Mouse (Mus musculus): ENCODE data around the gene Slc6a21. TPM values are rescaled to one million over a fixed set of nuclear protein-coding genes. Genes with fewer than 3 reads are reported as not detected.

Gene Slc6a21
- polyA plus RNA-seq, 1 experiment from 2014 or later: 0.08 TPM

- no peak for DNase-seq (ENCODE audit: low spot score)
Observed at GRCm38 (mm10) chr7:45313495-45313894, 36.2 kb downstream of the Slc6a21 start.

GRCm38 (mm10) chr7:45315182-45315701 lies 37.9 kb downstream of the Slc6a21 start:
- DNase-seq (ENCODE audit: low spot score): no peak

GRCm38 (mm10) chr7:45316536-45316935 lies 39.2 kb downstream of the Slc6a21 start:
- no peak for DNase-seq (ENCODE audit: low spot score)

GRCm38 (mm10) chr7:45322245-45322644 lies 44.9 kb downstream of the Slc6a21 start:
- DNase-seq (ENCODE audit: low spot score): no peak

GRCm38 (mm10) chr7:45323069-45323468 lies 45.8 kb downstream of the Slc6a21 start:
- no peak for DNase-seq (ENCODE audit: low spot score)

- DNase-seq (ENCODE audit: low spot score): no peak
Observed at GRCm38 (mm10) chr7:45325800-45326199, 48.5 kb downstream of the Slc6a21 start.

GRCm38 (mm10) chr7:45328841-45329475 lies 51.6 kb downstream of the Slc6a21 start:
- no peak for DNase-seq (ENCODE audit: low spot score)

GRCm38 (mm10) chr7:45331502-45331901 lies 54.2 kb downstream of the Slc6a21 start:
- DNase-seq (ENCODE audit: low spot score): no peak

- DNase-seq (ENCODE audit: low spot score): peak; percentile 70
Observed at GRCm38 (mm10) chr7:45332685-45333425, 55.5 kb downstream of the Slc6a21 start.

- peak; percentile 84 for DNase-seq (ENCODE audit: low spot score)
Observed at GRCm38 (mm10) chr7:45333431-45333982, 56.2 kb downstream of the Slc6a21 start, which contains the start of gene Trpm4. Gene Trpm4 (minus strand): TSS chr7:45333780.

- DNase-seq (ENCODE audit: low spot score): no peak
Observed at GRCm38 (mm10) chr7:45334605-45335004, 57.3 kb downstream of the Slc6a21 start.

- DNase-seq (ENCODE audit: low spot score): no peak
Observed at GRCm38 (mm10) chr7:45335056-45335455, 57.7 kb downstream of the Slc6a21 start, which contains the start of gene Hrc. Gene Hrc (plus strand): TSS chr7:45335290.

- DNase-seq (ENCODE audit: low spot score): no peak
Observed at GRCm38 (mm10) chr7:45336319-45336718, 59.0 kb downstream of the Slc6a21 start.

GRCm38 (mm10) chr7:45337469-45337868 lies 60.2 kb downstream of the Slc6a21 start:
- no peak for DNase-seq (ENCODE audit: low spot score)

- DNase-seq (ENCODE audit: low spot score): peak; percentile 27
Observed at GRCm38 (mm10) chr7:45338161-45338911, 61.0 kb downstream of the Slc6a21 start.

Other genes starting within 250 kb of the Slc6a21 start
- 7.6 and 9.0 TPM in 2 replicates for gene Prr12, start 224.6 kb upstream of the Slc6a21 start, polyA plus RNA-seq (2015; fragmentation: Nextera tagmentation; extraction: Ambion mirVana)
- gene Nosip, start 215.1 kb upstream of the Slc6a21 start, polyA plus RNA-seq (2015; fragmentation: Nextera tagmentation; extraction: Ambion mirVana): 84.4 and 86.3 TPM in 2 replicates
- gene Prrg2, start 214.8 kb upstream of the Slc6a21 start, polyA plus RNA-seq (2015; fragmentation: Nextera tagmentation; extraction: Ambion mirVana): 9.9 and 10.0 TPM in 2 replicates
- gene Rcn3, start 185.3 kb upstream of the Slc6a21 start, polyA plus RNA-seq (2015; fragmentation: Nextera tagmentation; extraction: Ambion mirVana): 41.4 and 41.8 TPM in 2 replicates
- 42.6 and 47.6 TPM in 2 replicates for gene Fcgrt, start 173.7 kb upstream of the Slc6a21 start, polyA plus RNA-seq (2015; fragmentation: Nextera tagmentation; extraction: Ambion mirVana)
- gene Rps11, start 153.1 kb upstream of the Slc6a21 start, polyA plus RNA-seq (2015; fragmentation: Nextera tagmentation; extraction: Ambion mirVana): 2,260 and 2,287 TPM in 2 replicates
- gene Rpl13a, start 148.8 kb upstream of the Slc6a21 start, polyA plus RNA-seq (2015; fragmentation: Nextera tagmentation; extraction: Ambion mirVana): 2,581 and 2,590 TPM in 2 replicates
- 1.5 and 2.2 TPM in 2 replicates for gene Gm45713, start 141.3 kb upstream of the Slc6a21 start, polyA plus RNA-seq (2015; fragmentation: Nextera tagmentation; extraction: Ambion mirVana)
- gene Flt3l, start 141.1 kb upstream of the Slc6a21 start, polyA plus RNA-seq (2015; fragmentation: Nextera tagmentation; extraction: Ambion mirVana): 21.5 and 24.5 TPM in 2 replicates
- 88.2 and 93.1 TPM in 2 replicates for gene Pih1d1, start 123.2 kb upstream of the Slc6a21 start, polyA plus RNA-seq (2015; fragmentation: Nextera tagmentation; extraction: Ambion mirVana)
- gene Aldh16a1, start 122.9 kb upstream of the Slc6a21 start, polyA plus RNA-seq (2015; fragmentation: Nextera tagmentation; extraction: Ambion mirVana): 41.6 and 43.3 TPM in 2 replicates
- 0.06 TPM in 1 of 2 replicates, not detected in the other for gene Slc17a7, start 113.6 kb upstream of the Slc6a21 start, polyA plus RNA-seq (2015; fragmentation: Nextera tagmentation; extraction: Ambion mirVana)
- not detected in 2 replicates for gene Gfy, start 97.9 kb upstream of the Slc6a21 start, polyA plus RNA-seq (2015; fragmentation: Nextera tagmentation; extraction: Ambion mirVana)
- gene Pth2, start 96.5 kb upstream of the Slc6a21 start, polyA plus RNA-seq (2015; fragmentation: Nextera tagmentation; extraction: Ambion mirVana): not detected in 2 replicates
- gene Ccdc155, start 72.6 kb upstream of the Slc6a21 start, polyA plus RNA-seq (2015; fragmentation: Nextera tagmentation; extraction: Ambion mirVana): 0.20 and 0.37 TPM in 2 replicates
- gene Dkkl1, start 65.4 kb upstream of the Slc6a21 start, polyA plus RNA-seq (2015; fragmentation: Nextera tagmentation; extraction: Ambion mirVana): 5.1 and 7.6 TPM in 2 replicates
- 4.8 and 5.1 TPM in 2 replicates for gene Tead2, start 61.8 kb upstream of the Slc6a21 start, polyA plus RNA-seq (2015; fragmentation: Nextera tagmentation; extraction: Ambion mirVana)
- gene Cd37, start 38.4 kb upstream of the Slc6a21 start, polyA plus RNA-seq (2015; fragmentation: Nextera tagmentation; extraction: Ambion mirVana): 143 and 146 TPM in 2 replicates
- 0.17 TPM in 1 of 2 replicates, not detected in the other for gene Slc6a16, start 36.4 kb upstream of the Slc6a21 start, polyA plus RNA-seq (2015; fragmentation: Nextera tagmentation; extraction: Ambion mirVana)
- 4.9 and 5.2 TPM in 2 replicates for gene Trpm4, start 56.3 kb downstream of the Slc6a21 start, polyA plus RNA-seq (2015; fragmentation: Nextera tagmentation; extraction: Ambion mirVana)
- gene Hrc, start 57.8 kb downstream of the Slc6a21 start, polyA plus RNA-seq (2015; fragmentation: Nextera tagmentation; extraction: Ambion mirVana): 0.08 and 0.09 TPM in 2 replicates
- 0.27 and 0.49 TPM in 2 replicates for gene Ppfia3, start 89.5 kb downstream of the Slc6a21 start, polyA plus RNA-seq (2015; fragmentation: Nextera tagmentation; extraction: Ambion mirVana)
- gene Lin7b, start 93.1 kb downstream of the Slc6a21 start, polyA plus RNA-seq (2015; fragmentation: Nextera tagmentation; extraction: Ambion mirVana): 0.49 and 0.79 TPM in 2 replicates
- 198 and 222 TPM in 2 replicates for gene Snrnp70, start 118.2 kb downstream of the Slc6a21 start, polyA plus RNA-seq (2015; fragmentation: Nextera tagmentation; extraction: Ambion mirVana)
- gene Kcna7, start 128.1 kb downstream of the Slc6a21 start, polyA plus RNA-seq (2015; fragmentation: Nextera tagmentation; extraction: Ambion mirVana): 0.14 and 0.34 TPM in 2 replicates
- 3.9 and 4.2 TPM in 2 replicates for gene Ntf5, start 136.2 kb downstream of the Slc6a21 start, polyA plus RNA-seq (2015; fragmentation: Nextera tagmentation; extraction: Ambion mirVana)
- not detected in 2 replicates for gene Lhb, start 143.3 kb downstream of the Slc6a21 start, polyA plus RNA-seq (2015; fragmentation: Nextera tagmentation; extraction: Ambion mirVana)
- 9.4 and 10.5 TPM in 2 replicates for gene Gys1, start 157.3 kb downstream of the Slc6a21 start, polyA plus RNA-seq (2015; fragmentation: Nextera tagmentation; extraction: Ambion mirVana)
- 129 and 143 TPM in 2 replicates for gene Ruvbl2, start 160.6 kb downstream of the Slc6a21 start, polyA plus RNA-seq (2015; fragmentation: Nextera tagmentation; extraction: Ambion mirVana)
- gene Ftl1, start 182.4 kb downstream of the Slc6a21 start, polyA plus RNA-seq (2015; fragmentation: Nextera tagmentation; extraction: Ambion mirVana): 3,702 and 3,772 TPM in 2 replicates
- gene Bax, start 189.4 kb downstream of the Slc6a21 start, polyA plus RNA-seq (2015; fragmentation: Nextera tagmentation; extraction: Ambion mirVana): 177 and 178 TPM in 2 replicates
- gene Tulp2, start 204.4 kb downstream of the Slc6a21 start, polyA plus RNA-seq (2015; fragmentation: Nextera tagmentation; extraction: Ambion mirVana): 2.6 and 2.8 TPM in 2 replicates
- gene Gm45808, start 209.3 kb downstream of the Slc6a21 start, polyA plus RNA-seq (2015; fragmentation: Nextera tagmentation; extraction: Ambion mirVana): not detected in 2 replicates
- 1.1 and 1.5 TPM in 2 replicates for gene Dhdh, start 211.3 kb downstream of the Slc6a21 start, polyA plus RNA-seq (2015; fragmentation: Nextera tagmentation; extraction: Ambion mirVana)
- gene Nucb1, start 232.9 kb downstream of the Slc6a21 start, polyA plus RNA-seq (2015; fragmentation: Nextera tagmentation; extraction: Ambion mirVana): 110 and 111 TPM in 2 replicates
- gene Ppp1r15a, start 248.8 kb downstream of the Slc6a21 start, polyA plus RNA-seq (2015; fragmentation: Nextera tagmentation; extraction: Ambion mirVana): 16.2 and 17.2 TPM in 2 replicates
- 3.3 and 4.6 TPM in 2 replicates for gene Plekha4, start 248.8 kb downstream of the Slc6a21 start, polyA plus RNA-seq (2015; fragmentation: Nextera tagmentation; extraction: Ambion mirVana)

Measured in thymus, postnatal 0 days (tissue).